Mouse (Mus musculus) CD4-positive, CD25-positive, alpha-beta regulatory T cell, adult 4 months (primary cell): ENCODE results near the gene Adam26b. TPM values are rescaled to one million over a fixed set of nuclear protein-coding genes. Genes with fewer than 3 reads are reported as not detected.
"Not testable (repeated sequence)": the region's sequence is repeated elsewhere in the genome, so short reads cannot be mapped to it uniquely, and the experiment has no call there.

ENCODE experiments used
- ATAC-seq: one replicate; pipeline ENCODE4 v1.8.0; 2017
- polyA plus RNA-seq, 2 experiments: library from polyadenylated mRNA; unstranded; fragments of 100-300 nt; shearing (Covaris generic); gene quantifications; one replicate each; pipeline ENCODE4 v1.2.1; 2017

Gene Adam26b
- not detected for polyA plus RNA-seq

DNA sequence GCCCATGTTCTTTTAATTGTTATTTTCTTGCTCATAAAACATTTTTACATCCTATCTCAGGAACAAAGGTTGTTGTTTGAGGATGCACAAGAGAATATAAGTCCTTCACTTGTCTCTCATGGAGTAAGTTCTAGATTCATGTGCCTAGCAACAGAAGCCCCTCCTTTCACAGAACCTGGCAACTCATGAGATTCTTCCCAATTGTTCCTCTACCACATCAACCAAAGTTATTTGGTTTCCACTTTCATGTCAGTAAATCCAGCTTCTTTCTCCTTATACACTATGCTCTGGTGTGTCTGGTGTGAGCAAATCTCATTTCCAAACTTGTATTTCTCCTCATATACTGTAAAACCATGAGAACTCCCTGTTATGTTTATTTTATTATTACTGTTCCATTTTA lies at the start of gene Adam26b:
Adam26b (minus strand) TSS at position 101 of the 400 bp plus-strand sequence.
- ATAC-seq: not testable (repeated sequence)

DNA sequence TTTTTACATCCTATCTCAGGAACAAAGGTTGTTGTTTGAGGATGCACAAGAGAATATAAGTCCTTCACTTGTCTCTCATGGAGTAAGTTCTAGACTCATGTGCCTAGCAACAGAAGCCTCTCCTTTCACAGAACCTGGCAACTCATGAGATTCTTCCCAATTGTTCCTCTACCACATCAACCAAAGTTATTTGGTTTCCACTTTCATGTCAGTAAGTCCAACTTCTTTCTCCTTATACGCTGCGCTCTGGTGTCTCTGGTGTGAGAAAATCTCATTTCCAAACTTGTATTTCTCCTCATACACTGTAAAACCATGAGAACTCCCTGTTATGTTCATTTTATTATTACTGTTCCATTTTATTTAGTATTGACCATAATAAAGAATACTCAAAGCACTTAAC lies 48.7 kb upstream of the Adam26b start, which contains the start of gene Adam26a:
Adam26a (minus strand) TSS at position 101 of the 400 bp plus-strand sequence.
- not testable (repeated sequence) for ATAC-seq

Other genes starting within 250 kb of the Adam26b start
- not detected for gene Zfp42, start 221.1 kb downstream of the Adam26b start, polyA plus RNA-seq
- not detected for gene Adam26a, start 48.6 kb upstream of the Adam26b start, polyA plus RNA-seq
- gene Gm5346, start 99.2 kb upstream of the Adam26b start, polyA plus RNA-seq: not detected
- gene Adam34, start 181.9 kb upstream of the Adam26b start, polyA plus RNA-seq: not detected